Mouse (Mus musculus) cerebellum, adult 8-10 months (tissue): ENCODE measurements at regions not wholly inside any gene's neighbourhood (a gene's known extent, or its start where the extent isn't known, plus 50 kb on each side); places are given as distances from the start of the nearest gene placed in this dataset.
"Not testable (repeated sequence)": the region's sequence is repeated elsewhere in the genome, so short reads cannot be mapped to it uniquely, and the experiment has no call there.

ENCODE experiments used
- DNase-seq: peaks from one replicate; pipeline ENCODE4 v3.0.0; 2022

DNA sequence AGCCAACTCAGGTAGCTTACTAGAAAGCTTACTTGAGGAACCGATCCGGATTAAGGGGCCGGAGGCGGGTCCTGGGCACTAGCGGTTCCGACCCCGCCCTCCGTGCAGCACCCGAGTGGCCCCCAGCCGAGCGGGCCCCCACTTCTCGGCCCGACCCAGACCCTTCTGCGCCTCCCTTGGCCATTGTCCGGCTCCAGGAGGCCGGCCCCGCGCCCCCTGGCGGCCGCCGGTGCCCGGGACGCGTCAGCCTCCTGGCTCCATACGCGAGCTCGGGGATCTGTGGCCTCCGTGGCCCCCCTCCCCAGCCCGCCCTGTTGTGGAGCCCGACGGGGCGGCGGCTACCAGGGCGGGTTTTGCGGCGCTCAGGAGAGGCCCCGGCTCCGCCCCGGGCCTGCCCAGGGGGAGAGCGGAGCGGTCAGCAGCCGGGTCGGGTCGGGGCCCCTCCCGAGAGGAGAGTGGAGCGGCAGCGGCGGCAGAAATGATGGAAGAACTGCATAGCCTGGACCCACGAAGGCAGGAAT lies 94.3 kb upstream of the Zfp986 start:
- peak; percentile 10 for DNase-seq

DNA sequence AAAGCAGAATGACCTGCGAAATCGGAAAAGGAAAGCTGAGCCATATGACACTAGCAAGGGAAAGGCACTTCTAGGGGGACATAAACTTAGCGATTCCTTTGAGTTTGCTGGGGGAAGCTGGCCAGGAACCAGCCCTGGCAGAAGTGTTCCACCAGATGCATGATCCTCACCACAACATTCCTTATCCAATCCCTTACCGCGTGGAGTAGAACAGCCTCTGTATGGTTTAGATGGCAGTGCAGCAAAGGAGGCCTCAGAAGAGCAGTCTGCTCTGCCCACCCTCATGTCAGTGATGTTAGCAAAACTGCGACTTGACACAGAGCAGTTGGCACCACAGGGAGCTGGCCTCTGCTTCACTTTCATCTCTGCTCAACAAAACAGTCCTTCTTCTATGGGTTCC lies 93.7 kb upstream of the Zfp986 start:
- DNase-seq: not testable (repeated sequence)

DNA sequence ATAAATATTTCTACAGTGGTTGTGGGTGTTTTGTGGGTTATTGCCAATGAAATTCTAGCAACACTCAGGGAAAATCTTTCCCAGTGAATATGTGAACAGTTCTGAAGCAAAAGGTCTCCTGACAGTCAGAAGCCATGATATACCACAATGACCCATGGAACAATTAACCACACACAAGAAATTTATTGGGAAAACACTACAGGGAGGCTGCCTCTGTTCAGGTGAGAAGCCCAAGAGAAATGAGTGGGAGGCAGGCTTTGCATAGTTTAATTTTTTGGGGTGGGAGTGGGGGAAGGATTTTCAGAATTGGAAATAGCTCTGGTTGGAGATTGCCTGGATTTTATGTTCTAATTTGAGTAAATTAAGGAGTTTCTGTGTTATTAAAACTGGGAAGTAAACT lies 92.1 kb upstream of the Zfp986 start:
- not testable (repeated sequence) for DNase-seq

DNA sequence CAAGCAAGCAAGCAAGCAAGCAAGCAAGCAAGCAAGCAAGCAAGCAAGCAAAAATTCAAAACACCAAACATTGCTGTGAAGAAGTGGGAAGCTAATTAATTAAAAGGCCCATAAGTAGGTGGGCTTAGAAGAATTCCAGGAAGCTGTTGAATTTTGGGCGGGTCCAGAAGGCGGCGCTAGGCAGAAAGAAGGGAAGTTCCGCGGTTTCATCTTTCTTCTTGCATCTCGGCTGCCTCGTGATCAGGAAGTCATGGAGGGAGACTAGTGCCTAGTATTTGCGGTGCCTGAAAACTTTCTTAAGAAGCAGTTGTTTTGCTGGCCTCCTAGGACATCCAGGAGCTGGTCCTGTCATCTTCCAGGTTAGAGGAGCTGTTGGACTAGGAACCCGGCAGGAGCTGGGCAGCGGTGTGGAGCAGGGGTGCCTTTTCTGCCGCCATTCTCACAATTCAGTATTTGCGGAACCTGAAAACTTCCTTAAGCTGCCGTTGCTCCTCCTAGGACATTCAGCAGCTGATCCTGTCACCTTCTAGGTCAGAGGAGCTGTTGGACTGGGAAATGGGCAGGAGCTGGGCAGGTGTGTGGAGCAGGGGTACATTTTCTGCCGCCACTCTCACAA lies 87.2 kb upstream of the Zfp986 start:
- not testable (repeated sequence) for DNase-seq

DNA sequence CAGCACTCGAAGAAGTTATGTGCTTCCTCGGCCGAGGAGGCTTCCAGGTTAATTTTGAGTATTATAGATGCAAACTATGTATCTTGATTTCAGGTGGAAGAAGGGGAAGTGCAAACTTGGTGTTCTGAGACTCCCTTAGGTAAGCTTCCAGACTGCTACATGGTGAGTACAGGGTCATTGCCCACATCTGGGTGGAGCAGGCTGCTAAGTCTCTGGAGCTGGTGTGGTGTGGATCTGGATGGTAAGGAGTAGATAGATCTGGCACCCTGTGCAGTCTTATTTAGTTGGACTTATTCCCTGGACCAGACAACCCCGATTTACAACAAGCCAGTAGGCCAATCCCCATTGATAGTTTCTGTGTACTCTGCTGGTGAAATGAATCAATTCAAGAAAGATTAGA lies 53.9 kb upstream of the Zfp986 start:
- not testable (repeated sequence) for DNase-seq
